Mouse (Mus musculus): Measurements from ENCODE around the gene Tpsb2. TPM values are rescaled to one million over a fixed set of nuclear protein-coding genes. Genes with fewer than 3 reads are reported as not detected.

Tpsb2 gene
- polyA plus RNA-seq (2014; fragmentation: Nextera tagmentation; extraction: Ambion mirVana): 1.3 and 1.4 TPM in 2 replicates

DNA sequence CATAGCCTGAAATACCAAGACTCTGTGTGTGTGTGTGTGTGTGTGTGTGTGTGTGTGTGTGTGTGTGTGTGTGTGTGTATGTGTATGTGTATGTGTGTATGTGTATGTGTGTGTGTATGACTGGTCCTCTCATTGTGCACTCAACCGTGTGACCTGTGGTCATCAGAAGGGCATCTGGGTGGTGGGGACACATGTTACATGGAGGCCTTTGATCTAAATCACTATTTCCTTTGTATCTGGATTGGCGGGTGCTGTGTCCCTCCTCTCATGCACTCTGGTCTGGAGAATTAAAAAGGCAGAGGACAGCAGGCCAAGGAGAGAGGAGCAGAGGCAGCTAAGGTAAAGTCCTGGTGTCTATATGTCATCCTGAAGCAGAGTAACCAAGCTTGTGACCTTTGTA is at the start of gene Tpsb2:
Tpsb2 (plus strand) TSS at position 301 of the 400 bp plus-strand sequence.
- Histone ChIP-seq H3K9me3 (ENCODE audit: control insufficient read depth, low read depth, low read length) (no peaks in the 10 kb centered on the region), H3K4me2 (replicated peaks; ENCODE audit: low read depth, low read length) (no peak within 1 kb of the TSS), H3K27ac (ENCODE audit: low read length) (no peak within 1 kb of the TSS), H3K4me3 (ENCODE audit: low read depth, low read length) (no peak within 1 kb of the TSS), H3K4me1 (ENCODE audit: control insufficient read depth, insufficient read depth, low read length) (no peaks in the 10 kb centered on the region), H3K9ac (replicated peaks; ENCODE audit: low read depth, low read length) (no peak within 1 kb of the TSS), H3K27me3 (ENCODE audit: control insufficient read depth, insufficient read depth, low read length) (no peaks in the 10 kb centered on the region), H3K36me3 (ENCODE audit: control insufficient read depth, insufficient read depth, low read length) (no peaks in the 10 kb centered on the region)
- 61% methylated on average over 2 of the region's 2 CpGs for WGBS
- ATAC-seq (ENCODE audit: insufficient number of reproducible peaks, insufficient read depth, low FRiP score, low read depth): no peak

- no peak within 1 kb of the TSS for H3K27ac ChIP-seq (ENCODE audit: low read length)
- no peaks in the 10 kb centered on the region for H3K4me1 ChIP-seq (ENCODE audit: control insufficient read depth, insufficient read depth, low read length)
- no peak within 1 kb of the TSS for H3K9ac ChIP-seq (replicated peaks; ENCODE audit: low read depth, low read length)
- no peak within 1 kb of the TSS for H3K4me2 ChIP-seq (replicated peaks; ENCODE audit: low read depth, low read length)
- H3K36me3 ChIP-seq (ENCODE audit: control insufficient read depth, insufficient read depth, low read length): no peaks in the 10 kb centered on the region
- H3K9me3 ChIP-seq (ENCODE audit: control insufficient read depth, low read depth, low read length): no peaks in the 10 kb centered on the region
- 71% methylated on average over 5 of the region's 5 CpGs for WGBS
- no peaks in the 10 kb centered on the region for H3K27me3 ChIP-seq (ENCODE audit: control insufficient read depth, insufficient read depth, low read length)
- H3K4me3 ChIP-seq (ENCODE audit: low read depth, low read length): no peak within 1 kb of the TSS
- ATAC-seq (ENCODE audit: insufficient number of reproducible peaks, insufficient read depth, low FRiP score, low read depth): no peak
Measured at GRCm38 (mm10) chr17:25318354-25318753, 47.8 kb upstream of the Tpsb2 start, which contains the start of gene Prss29. Prss29 (plus strand) TSS chr17:25318654.

- Histone ChIP-seq H3K4me2 (replicated peaks; ENCODE audit: low read depth, low read length) (no peak overlapping the region), H3K36me3 (ENCODE audit: control insufficient read depth, insufficient read depth, low read length) (no peaks in the 10 kb centered on the region), H3K9ac (replicated peaks; ENCODE audit: low read depth, low read length) (no peak overlapping the region), H3K9me3 (ENCODE audit: control insufficient read depth, low read depth, low read length) (no peaks in the 10 kb centered on the region), H3K27ac (ENCODE audit: low read length) (no peak overlapping the region), H3K4me1 (ENCODE audit: control insufficient read depth, insufficient read depth, low read length) (no peaks in the 10 kb centered on the region), H3K27me3 (ENCODE audit: control insufficient read depth, insufficient read depth, low read length) (no peaks in the 10 kb centered on the region), H3K4me3 (ENCODE audit: low read depth, low read length) (no peak overlapping the region)
- ATAC-seq (ENCODE audit: insufficient number of reproducible peaks, insufficient read depth, low FRiP score, low read depth): no peak
- 88% methylated on average over 8 of the region's 8 CpGs for WGBS
Measured at GRCm38 (mm10) chr17:25320819-25321218, 45.3 kb upstream of the Tpsb2 start.

- 9% methylated on average over 2 of the region's 2 CpGs for WGBS
- H3K4me1 ChIP-seq (ENCODE audit: control insufficient read depth, insufficient read depth, low read length): no peaks in the 10 kb centered on the region
- no peaks in the 10 kb centered on the region for H3K9me3 ChIP-seq (ENCODE audit: control insufficient read depth, low read depth, low read length)
- no peaks in the 10 kb centered on the region for H3K36me3 ChIP-seq (ENCODE audit: control insufficient read depth, insufficient read depth, low read length)
- no peak overlapping the region for H3K4me2 ChIP-seq (replicated peaks; ENCODE audit: low read depth, low read length)
- no peak for ATAC-seq (ENCODE audit: insufficient number of reproducible peaks, insufficient read depth, low FRiP score, low read depth)
- H3K9ac ChIP-seq (replicated peaks; ENCODE audit: low read depth, low read length): no peak overlapping the region
- no peaks in the 10 kb centered on the region for H3K27me3 ChIP-seq (ENCODE audit: control insufficient read depth, insufficient read depth, low read length)
- no peak overlapping the region for H3K4me3 ChIP-seq (ENCODE audit: low read depth, low read length)
- H3K27ac ChIP-seq (ENCODE audit: low read length): no peak overlapping the region
Measured at GRCm38 (mm10) chr17:25322930-25323329, 43.2 kb upstream of the Tpsb2 start.

DNA sequence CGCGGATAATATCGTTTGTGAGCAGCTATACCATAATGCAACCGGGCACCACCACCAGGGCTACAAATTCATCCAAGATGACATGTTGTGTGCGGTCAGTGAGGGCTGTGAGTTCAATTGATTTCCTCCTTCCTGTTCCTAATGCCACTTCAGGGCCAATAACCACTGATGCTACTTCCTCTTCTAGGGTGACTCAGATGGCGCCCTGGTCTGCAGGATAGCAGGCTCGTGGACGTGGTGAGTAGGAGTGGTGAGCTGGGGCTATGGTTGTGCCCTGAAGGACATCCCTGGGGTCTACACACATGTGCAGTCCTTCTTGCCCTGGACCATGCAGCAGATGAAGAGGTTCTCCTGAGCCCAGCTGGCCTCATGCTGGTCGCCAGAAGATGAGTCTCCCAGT is 33.8 kb upstream of the Tpsb2 start:
- H3K9me3 ChIP-seq (ENCODE audit: control insufficient read depth, low read depth, low read length): no peaks in the 10 kb centered on the region
- H3K4me3 ChIP-seq (ENCODE audit: low read depth, low read length): no peak overlapping the region
- no peaks in the 10 kb centered on the region for H3K4me1 ChIP-seq (ENCODE audit: control insufficient read depth, insufficient read depth, low read length)
- H3K36me3 ChIP-seq (ENCODE audit: control insufficient read depth, insufficient read depth, low read length): no peaks in the 10 kb centered on the region
- ATAC-seq (ENCODE audit: insufficient number of reproducible peaks, insufficient read depth, low FRiP score, low read depth): no peak
- no peak overlapping the region for H3K9ac ChIP-seq (replicated peaks; ENCODE audit: low read depth, low read length)
- WGBS: 75% methylated on average over 9 of the region's 9 CpGs
- H3K27me3 ChIP-seq (ENCODE audit: control insufficient read depth, insufficient read depth, low read length): no peaks in the 10 kb centered on the region
- no peak overlapping the region for H3K4me2 ChIP-seq (replicated peaks; ENCODE audit: low read depth, low read length)
- H3K27ac ChIP-seq (ENCODE audit: low read length): no peak overlapping the region

- Histone ChIP-seq H3K27ac (ENCODE audit: low read length) (no peak overlapping the region), H3K9me3 (ENCODE audit: control insufficient read depth, low read depth, low read length) (no peaks in the 10 kb centered on the region), H3K9ac (replicated peaks; ENCODE audit: low read depth, low read length) (no peak overlapping the region), H3K4me1 (ENCODE audit: control insufficient read depth, insufficient read depth, low read length) (no peaks in the 10 kb centered on the region), H3K27me3 (ENCODE audit: control insufficient read depth, insufficient read depth, low read length) (no peaks in the 10 kb centered on the region), H3K4me2 (replicated peaks; ENCODE audit: low read depth, low read length) (no peak overlapping the region), H3K4me3 (ENCODE audit: low read depth, low read length) (no peak overlapping the region), H3K36me3 (ENCODE audit: control insufficient read depth, insufficient read depth, low read length) (no peaks in the 10 kb centered on the region)
- WGBS: 2% methylated on average over 8 of the region's 8 CpGs
- ATAC-seq (ENCODE audit: insufficient number of reproducible peaks, insufficient read depth, low FRiP score, low read depth): no peak
Measured at GRCm38 (mm10) chr17:25333943-25334342, 32.2 kb upstream of the Tpsb2 start.

DNA sequence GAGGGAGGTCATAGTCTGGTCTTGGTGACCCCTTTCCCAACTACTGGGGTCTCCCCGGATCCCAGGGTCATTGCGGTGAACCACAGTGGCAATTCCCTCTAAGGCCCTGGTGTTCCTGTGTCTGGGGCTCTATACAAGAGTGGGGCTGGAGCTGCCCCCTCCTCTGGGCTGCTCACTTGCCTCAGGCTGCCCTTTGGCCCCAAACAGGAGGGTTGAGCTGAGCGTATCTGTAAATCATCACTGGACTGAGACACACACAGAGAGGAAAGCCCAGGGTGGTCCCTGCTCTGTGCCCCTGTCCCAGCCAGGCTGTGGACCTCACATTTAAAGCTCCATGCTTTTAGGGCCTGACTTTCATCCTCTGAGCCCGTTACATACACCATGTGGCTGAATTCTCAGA is 27.9 kb upstream of the Tpsb2 start:
- H3K27me3 ChIP-seq (ENCODE audit: control insufficient read depth, insufficient read depth, low read length): no peaks in the 10 kb centered on the region
- H3K4me2 ChIP-seq (replicated peaks; ENCODE audit: low read depth, low read length): no peak overlapping the region
- no peaks in the 10 kb centered on the region for H3K4me1 ChIP-seq (ENCODE audit: control insufficient read depth, insufficient read depth, low read length)
- no peak overlapping the region for H3K4me3 ChIP-seq (ENCODE audit: low read depth, low read length)
- 72% methylated on average over 4 of the region's 4 CpGs for WGBS
- no peak overlapping the region for H3K9ac ChIP-seq (replicated peaks; ENCODE audit: low read depth, low read length)
- ATAC-seq (ENCODE audit: insufficient number of reproducible peaks, insufficient read depth, low FRiP score, low read depth): no peak
- H3K27ac ChIP-seq (ENCODE audit: low read length): no peak overlapping the region
- H3K36me3 ChIP-seq (ENCODE audit: control insufficient read depth, insufficient read depth, low read length): no peaks in the 10 kb centered on the region
- H3K9me3 ChIP-seq (ENCODE audit: control insufficient read depth, low read depth, low read length): no peaks in the 10 kb centered on the region

GRCm38 (mm10) chr17:25340003-25340402 is 26.1 kb upstream of the Tpsb2 start:
- H3K4me2 ChIP-seq (replicated peaks; ENCODE audit: low read depth, low read length): no peak overlapping the region
- no peak overlapping the region for H3K27ac ChIP-seq (ENCODE audit: low read length)
- WGBS: 83% methylated on average over 6 of the region's 6 CpGs
- no peaks in the 10 kb centered on the region for H3K27me3 ChIP-seq (ENCODE audit: control insufficient read depth, insufficient read depth, low read length)
- H3K36me3 ChIP-seq (ENCODE audit: control insufficient read depth, insufficient read depth, low read length): no peaks in the 10 kb centered on the region
- no peak overlapping the region for H3K4me3 ChIP-seq (ENCODE audit: low read depth, low read length)
- H3K9ac ChIP-seq (replicated peaks; ENCODE audit: low read depth, low read length): no peak overlapping the region
- no peak for ATAC-seq (ENCODE audit: insufficient number of reproducible peaks, insufficient read depth, low FRiP score, low read depth)
- H3K9me3 ChIP-seq (ENCODE audit: control insufficient read depth, low read depth, low read length): no peaks in the 10 kb centered on the region
- H3K4me1 ChIP-seq (ENCODE audit: control insufficient read depth, insufficient read depth, low read length): no peaks in the 10 kb centered on the region

DNA sequence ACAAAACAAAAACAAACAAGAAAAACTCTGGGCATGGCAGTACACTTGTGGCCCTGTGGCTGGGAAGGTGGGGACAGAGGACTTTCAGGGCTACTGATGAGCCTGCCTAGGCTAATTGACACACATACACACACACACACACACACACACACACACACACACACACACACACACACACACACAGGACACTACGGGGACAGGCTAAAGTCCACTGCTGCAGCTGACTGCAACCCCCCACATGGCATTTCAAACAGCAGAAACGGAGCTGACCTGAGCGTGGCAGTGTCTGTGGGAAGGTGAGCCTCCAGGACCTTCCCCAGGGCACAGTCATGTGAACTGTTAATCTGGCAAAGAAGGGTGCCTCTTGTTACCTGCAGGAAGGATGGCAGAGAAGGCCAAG is 24.6 kb upstream of the Tpsb2 start:
- 40% methylated on average over 3 of the region's 3 CpGs for WGBS

More for the DNA sequence above, 24.6 kb upstream of the Tpsb2 start:
- no peak for ATAC-seq (ENCODE audit: insufficient number of reproducible peaks, insufficient read depth, low FRiP score, low read depth)
- no peak overlapping the region for H3K27ac ChIP-seq (ENCODE audit: low read length)
- H3K4me3 ChIP-seq (ENCODE audit: low read depth, low read length): no peak overlapping the region
- no peaks in the 10 kb centered on the region for H3K4me1 ChIP-seq (ENCODE audit: control insufficient read depth, insufficient read depth, low read length)
- H3K4me2 ChIP-seq (replicated peaks; ENCODE audit: low read depth, low read length): no peak overlapping the region
- H3K9ac ChIP-seq (replicated peaks; ENCODE audit: low read depth, low read length): no peak overlapping the region
- H3K36me3 ChIP-seq (ENCODE audit: control insufficient read depth, insufficient read depth, low read length): no peaks in the 10 kb centered on the region
- H3K27me3 ChIP-seq (ENCODE audit: control insufficient read depth, insufficient read depth, low read length): no peaks in the 10 kb centered on the region
- H3K9me3 ChIP-seq (ENCODE audit: control insufficient read depth, low read depth, low read length): no peaks in the 10 kb centered on the region
